In the genomic region with DNA sequence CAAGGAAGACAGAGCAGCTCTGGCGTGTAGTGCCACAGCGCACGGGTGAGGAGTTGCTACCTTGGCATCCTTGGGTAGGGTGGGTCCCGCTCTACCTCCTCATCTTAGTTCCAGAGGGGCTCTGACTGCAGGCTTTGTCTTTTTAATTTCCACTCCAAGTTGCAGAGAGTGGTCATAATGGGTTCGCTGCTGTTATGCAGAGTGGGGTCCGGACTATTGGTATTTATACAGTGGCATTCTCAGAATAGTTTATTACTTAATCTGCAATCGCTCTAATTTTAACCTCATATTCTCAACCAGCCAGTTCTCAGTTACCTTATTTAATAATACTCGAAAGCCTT, we compare ENCODE assay signal across 10 mouse cellular contexts. TPM values are rescaled to one million over a fixed set of nuclear protein-coding genes. Genes with fewer than 3 reads are reported as not detected.
DNase-seq lines count a peak whose midpoint lies in the region; ATAC-seq lines count a peak whose summit lies in the region.
"Had no signal": no experiment of that assay in that cellular context is flagged by ENCODE, and none has a peak within 500 bp of the region (broad histone marks: within the 10 kb centered on the region; RNA-seq: fewer than 3 reads in every experiment).

No protein-coding gene starts in this region.

- no peak for ATAC-seq in heart, embryonic 15.5 days (replicated peaks; ENCODE audit: insufficient number of reproducible peaks, insufficient read depth, low FRiP score, low read depth)
- no peak; the same call in none of the 2 replicates for ATAC-seq in hindbrain, embryonic 14.5 days (ENCODE audit: low FRiP score)
- peak; percentile 54; the same call in 1 of the 2 replicates for ATAC-seq in midbrain, embryonic 12.5 days (ENCODE audit: low FRiP score, low read depth)
- ATAC-seq in inflammation-experienced regulatory T-cells, adult 6 months, result no peak

- peak overlapping the region; percentile 59 for H3K4me3 ChIP-seq in heart, embryonic 15.5 days
- peak overlapping the region; percentile 52 for H3K4me3 ChIP-seq in brown adipose tissue, adult 24 weeks (ENCODE audit: insufficient read depth, low read depth, low read length)
- H3K4me3 ChIP-seq in hindbrain, embryonic 14.5 days (replicated peaks; ENCODE audit: low read length), result peak overlapping the region; percentile 60
- peak overlapping the region; percentile 53 for H3K4me3 ChIP-seq in midbrain, embryonic 12.5 days

- 22% methylated on average over 8 of the region's 8 CpGs for WGBS in heart, embryonic 15.5 days
- WGBS in hindbrain, embryonic 14.5 days, result 16% methylated on average over 8 of the region's 8 CpGs
- WGBS in midbrain, embryonic 12.5 days, result 21% methylated on average over 8 of the region's 8 CpGs

- DNase-seq in heart, adult 18-20 months, result no peak
- DNase-seq in hindbrain, embryonic 14.5 days (ENCODE audit: low spot score), result no peak
- DNase-seq in cerebellum, postnatal 25 days, result no peak
- DNase-seq in layer of hippocampus, postnatal 10 days (ENCODE audit: low spot score in 2 of 2), result no peak
- DNase-seq: gastrocnemius, postnatal 36 days; thymus, postnatal 36 days had no signal

- H3K27me3 ChIP-seq in heart, embryonic 15.5 days, result 0 out of 2 replicates have a peak, but pooled peaks cover 3% of the 10 kb centered on the region
- no peaks in the 10 kb centered on the region for H3K27me3 ChIP-seq in hindbrain, embryonic 14.5 days (ENCODE audit: control insufficient read depth, insufficient read depth, low read length)
- peaks cover 10% of the 10 kb centered on the region for H3K27me3 ChIP-seq in midbrain, embryonic 12.5 days

- no peaks in the 10 kb centered on the region for H3K9me3 ChIP-seq in heart, embryonic 15.5 days (replicated peaks)
- no peaks in the 10 kb centered on the region for H3K9me3 ChIP-seq in hindbrain, embryonic 14.5 days (ENCODE audit: control insufficient read depth, low read length)
- H3K9me3 ChIP-seq in midbrain, embryonic 12.5 days, result no peaks in the 10 kb centered on the region

- H3K4me2 ChIP-seq in heart, embryonic 15.5 days, result peak overlapping the region; percentile 70
- peak overlapping the region; percentile 60 for H3K4me2 ChIP-seq in hindbrain, embryonic 14.5 days (replicated peaks)
- peak overlapping the region; percentile 68 for H3K4me2 ChIP-seq in midbrain, embryonic 12.5 days (replicated peaks)

- peak overlapping the region; percentile 20 for H3K27ac ChIP-seq in heart, embryonic 15.5 days
- no peak overlapping the region for H3K27ac ChIP-seq in brown adipose tissue, adult 24 weeks (replicated peaks; ENCODE audit: low read depth, low read length)
- peak overlapping the region; percentile 82 for H3K27ac ChIP-seq in hindbrain, embryonic 14.5 days
- H3K27ac ChIP-seq in midbrain, embryonic 12.5 days (replicated peaks), result 0 out of 2 replicates have a peak overlapping the region, but pooled peaks have one; percentile 46

- peak overlapping the region; percentile 53 for H3K9ac ChIP-seq in heart, embryonic 15.5 days
- H3K9ac ChIP-seq in hindbrain, embryonic 14.5 days, result peak overlapping the region; percentile 84
- peak overlapping the region; percentile 68 for H3K9ac ChIP-seq in midbrain, embryonic 12.5 days (replicated peaks)

- H3K36me3 ChIP-seq in heart, embryonic 15.5 days, result no peaks in the 10 kb centered on the region
- H3K36me3 ChIP-seq in hindbrain, embryonic 14.5 days (replicated peaks; ENCODE audit: control insufficient read depth, insufficient read depth), result no peaks in the 10 kb centered on the region
- no peaks in the 10 kb centered on the region for H3K36me3 ChIP-seq in midbrain, embryonic 12.5 days

- peaks cover 9% of the 10 kb centered on the region; the same call in 1 of the 2 replicates for H3K4me1 ChIP-seq in heart, embryonic 15.5 days (replicated peaks)
- no peaks in the 10 kb centered on the region for H3K4me1 ChIP-seq in brown adipose tissue, adult 24 weeks (ENCODE audit: control insufficient read depth, insufficient read depth, insufficient read length, low read length)
- H3K4me1 ChIP-seq in hindbrain, embryonic 14.5 days (replicated peaks; ENCODE audit: control insufficient read depth, insufficient read depth, low read length), result peaks cover 16% of the 10 kb centered on the region; the same call in 1 of the 2 replicates
- H3K4me1 ChIP-seq in midbrain, embryonic 12.5 days, result peaks cover 8% of the 10 kb centered on the region; the same call in 1 of the 2 replicates

RNA-seq across cellular contexts. Expression of a gene that starts 0.4 kb away (rescaled TPM):
- 3.5 and 4.0 TPM in 2 replicates for polyA plus RNA-seq in heart, embryonic 15.5 days (2015; fragmentation: Nextera tagmentation; extraction: Ambion mirVana)
- total RNA-seq in heart, adult 18-20 months (2021), result 10 to 100 TPM; 20.9 to 21.0 TPM
- polyA plus RNA-seq in brown adipose tissue, adult 24 weeks (2012; ENCODE audit: insufficient read depth, insufficient read length, missing spikeins), result 0.79 and 1.3 TPM in 2 replicates
- 11.7 and 12.6 TPM in 2 replicates for polyA plus RNA-seq in hindbrain, embryonic 14.5 days (2014; fragmentation: Nextera tagmentation; extraction: Ambion mirVana)
- polyA plus RNA-seq in midbrain, embryonic 12.5 days (2016; fragmentation: Nextera tagmentation; extraction: Ambion mirVana), result 7.5 TPM in 2 replicates
- total RNA-seq in layer of hippocampus, postnatal 10 days (2021), result 10 to 100 TPM; 52.8 to 54.3 TPM
- 1 to 10 TPM; 5.2 to 6.6 (median 5.8) TPM for polyA plus RNA-seq in inflammation-experienced regulatory T-cells, adult 6 months (2017; shearing (Covaris generic))
